Mouse (Mus musculus): ENCODE results near the gene Bnc1. TPM values are rescaled to one million over a fixed set of nuclear protein-coding genes. Genes with fewer than 3 reads are reported as not detected.

Gene Bnc1
- total RNA-seq, 2 experiments from 2014 or later, result not detected

- no peak for DNase-seq
- intact Hi-C loops (cut with DNase I), result no loop called here
Observed at GRCm38 (mm10) chr7:81974616-81975015, 17.5 kb downstream of the Bnc1 start.

GRCm38 (mm10) chr7:81973939-81974338, 18.2 kb downstream of the Bnc1 start:
- intact Hi-C loops (cut with DNase I), result no loop called here
- DNase-seq, result no peak

- intact Hi-C loops (cut with DNase I), result no loop called here
- no peak for DNase-seq
Observed at GRCm38 (mm10) chr7:81973339-81973738, 18.8 kb downstream of the Bnc1 start.

GRCm38 (mm10) chr7:81968975-81969374, 23.1 kb downstream of the Bnc1 start:
- intact Hi-C loops (cut with DNase I), result no loop called here
- DNase-seq, result no peak

GRCm38 (mm10) chr7:81968451-81968850, 23.6 kb downstream of the Bnc1 start:
- DNase-seq, result no peak
- intact Hi-C loops (cut with DNase I), result no loop called here

- DNase-seq, result no peak
- intact Hi-C loops (cut with DNase I), result no loop called here
Observed at GRCm38 (mm10) chr7:81966195-81966594, 25.9 kb downstream of the Bnc1 start.

- intact Hi-C loops (cut with DNase I), result loop anchor here (1.0 to 5.0 kb wide), 2 partner anchors 160 to 313 kb away; no protein-coding TSS in a partner anchor
- no peak for DNase-seq
Observed at GRCm38 (mm10) chr7:81959704-81960103, 32.4 kb downstream of the Bnc1 start.

- no peak for DNase-seq
- intact Hi-C loops (cut with DNase I), result no loop called here
Observed at GRCm38 (mm10) chr7:81954208-81954846, 37.8 kb downstream of the Bnc1 start.

- DNase-seq, result no peak
- intact Hi-C loops (cut with DNase I), result no loop called here
Observed at GRCm38 (mm10) chr7:81950499-81950898, 41.6 kb downstream of the Bnc1 start.

GRCm38 (mm10) chr7:81945398-81945797, 46.7 kb downstream of the Bnc1 start:
- intact Hi-C loops (cut with DNase I), result no loop called here
- peak; percentile 34 for DNase-seq

- no peak for DNase-seq
Observed at GRCm38 (mm10) chr7:81934806-81935205, 57.3 kb downstream of the Bnc1 start.

GRCm38 (mm10) chr7:81934267-81934745, 57.8 kb downstream of the Bnc1 start, which contains the start of gene Hdgfl3:
Hdgfl3 (minus strand) TSS chr7:81934473.
- DNase-seq, result peak; percentile 93
- intact Hi-C loops (cut with DNase I), result loop anchor here (10.0 kb wide), 1 partner anchor 120 kb away; no protein-coding TSS in a partner anchor

More at GRCm38 (mm10) chr7:81934806-81935205, 57.3 kb downstream of the Bnc1 start:
- intact Hi-C loops (cut with DNase I), result loop anchor here (10.0 kb wide), 1 partner anchor 120 kb away; no protein-coding TSS in a partner anchor

- intact Hi-C loops (cut with DNase I), result loop anchor here (10.0 kb wide), 1 partner anchor 119 kb away; no protein-coding TSS in a partner anchor
- peak; percentile 79 for DNase-seq
Observed at GRCm38 (mm10) chr7:81933601-81934266, 58.4 kb downstream of the Bnc1 start.

GRCm38 (mm10) chr7:81933061-81933600, 59.0 kb downstream of the Bnc1 start:
- DNase-seq, result peak; percentile 14
- intact Hi-C loops (cut with DNase I), result loop anchor here (10.0 kb wide), 1 partner anchor 118 kb away; no protein-coding TSS in a partner anchor

GRCm38 (mm10) chr7:81932521-81933045, 59.5 kb downstream of the Bnc1 start:
- intact Hi-C loops (cut with DNase I), result loop anchor here (10.0 kb wide), 1 partner anchor 118 kb away; no protein-coding TSS in a partner anchor
- DNase-seq, result no peak

GRCm38 (mm10) chr7:81928998-81929397, 63.1 kb downstream of the Bnc1 start:
- intact Hi-C loops (cut with DNase I), result no loop called here
- no peak for DNase-seq

- DNase-seq, result no peak
- intact Hi-C loops (cut with DNase I), result no loop called here
Observed at GRCm38 (mm10) chr7:81921379-81921952, 70.6 kb downstream of the Bnc1 start.

GRCm38 (mm10) chr7:81920314-81920713, 71.8 kb downstream of the Bnc1 start:
- DNase-seq, result no peak
- intact Hi-C loops (cut with DNase I), result no loop called here

- intact Hi-C loops (cut with DNase I), result no loop called here
- peak; percentile 46 for DNase-seq
Observed at GRCm38 (mm10) chr7:81918316-81918715, 73.8 kb downstream of the Bnc1 start.
